Mouse (Mus musculus) left cerebral cortex, adult 11 months (tissue): Measurements from ENCODE around the gene Gpx6.

Experiments used
- DNase-seq: peaks from one replicate; pipeline ENCODE4 v3.0.0; 2022; ENCODE audit warnings: low spot score

The Gpx6 gene

DNA sequence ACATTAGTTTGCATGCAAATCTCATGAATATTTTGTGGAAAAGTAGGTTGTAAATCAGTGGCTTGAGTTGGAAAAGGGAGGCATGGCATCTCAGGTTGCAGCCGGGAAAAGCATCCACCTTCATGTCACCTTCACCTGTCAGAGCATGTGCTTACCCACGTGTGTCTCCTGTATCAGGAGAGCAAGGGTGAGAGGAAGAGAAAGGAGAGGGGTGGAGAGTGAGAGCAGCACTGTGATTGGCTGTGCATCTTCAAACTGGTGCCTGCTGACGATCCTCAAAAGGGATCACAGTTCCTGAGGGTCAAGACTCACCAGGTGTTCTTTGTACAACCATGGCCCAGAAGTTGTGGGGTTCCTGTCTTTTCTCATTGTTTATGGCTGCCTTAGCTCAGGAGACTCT is at the start of gene Gpx6:
Gene Gpx6 (plus strand): TSS at position 200 of the 400 bp plus-strand sequence.
- no peak for DNase-seq

DNA sequence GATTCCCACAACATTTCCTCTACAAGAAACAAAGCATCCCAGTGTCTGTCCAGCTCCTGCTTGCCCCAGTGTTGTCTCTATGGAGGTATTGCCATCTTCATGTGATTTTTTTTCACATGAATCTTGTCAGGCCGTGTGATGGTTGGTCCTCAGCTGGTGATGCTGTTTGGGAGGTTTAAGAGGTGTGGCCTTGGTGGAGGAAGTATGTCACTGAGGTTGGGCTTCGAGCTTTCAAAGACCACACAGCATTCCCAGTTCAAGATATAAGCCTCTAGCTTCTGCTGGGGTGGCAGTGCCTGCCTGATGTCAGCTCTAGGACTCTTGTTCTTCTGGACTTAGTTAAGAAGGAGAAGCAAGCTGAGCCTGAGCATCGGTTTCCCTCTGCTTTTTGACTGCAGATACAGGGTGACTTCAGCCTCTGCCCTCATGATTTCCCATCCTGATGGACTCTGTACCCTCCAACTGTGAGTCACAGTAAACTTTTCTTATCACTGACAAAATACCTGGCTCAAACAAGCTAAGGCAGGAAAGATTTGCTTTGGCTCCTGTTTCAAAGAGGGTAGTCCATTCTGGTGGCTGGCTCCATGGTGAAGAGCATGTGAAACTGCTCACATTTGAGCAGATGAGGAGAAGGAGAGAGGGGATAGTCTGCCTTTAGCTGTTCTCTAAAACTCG is 49.0 kb upstream of the Gpx6 start:
- DNase-seq, result no peak

DNA sequence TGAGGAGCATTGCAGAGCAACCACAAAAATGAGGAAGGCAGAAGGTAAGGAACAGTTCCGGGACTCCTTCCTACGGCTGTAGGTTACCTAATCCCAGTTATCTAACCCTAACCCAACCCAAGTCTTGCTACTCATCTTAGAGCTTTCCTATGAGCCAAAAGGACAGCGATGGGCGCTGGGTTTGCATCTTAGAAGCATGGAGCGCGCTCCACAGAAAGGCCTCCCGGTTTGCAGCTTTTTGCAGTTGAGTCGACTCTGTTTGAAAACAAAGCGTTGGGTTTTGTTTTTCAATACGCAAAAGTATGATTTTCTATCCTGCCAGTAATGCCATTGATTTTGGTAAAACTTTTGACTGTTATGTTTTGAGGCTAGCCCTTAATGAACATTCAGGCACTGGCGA is 48.0 kb upstream of the Gpx6 start:
- DNase-seq, result no peak

DNA sequence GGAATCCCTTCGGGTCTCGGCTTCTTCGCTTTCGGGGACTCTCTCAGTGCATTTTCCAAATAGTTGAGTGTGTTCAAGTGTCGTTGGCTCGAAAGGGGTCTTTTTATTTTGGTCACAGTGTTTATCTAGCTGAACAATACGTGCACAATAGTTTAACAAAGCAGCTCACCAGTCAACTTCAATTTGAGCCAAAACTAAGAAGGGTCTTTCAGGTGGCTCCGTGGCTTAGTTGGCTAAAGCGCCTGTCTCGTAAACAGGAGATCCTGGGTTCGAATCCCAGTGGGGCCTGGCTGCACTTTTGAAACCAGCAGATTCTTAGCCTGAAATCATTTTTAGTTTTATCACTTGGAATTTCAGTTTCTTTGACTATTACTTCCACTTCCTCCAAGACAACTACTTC is 47.6 kb upstream of the Gpx6 start:
- no peak for DNase-seq

DNA sequence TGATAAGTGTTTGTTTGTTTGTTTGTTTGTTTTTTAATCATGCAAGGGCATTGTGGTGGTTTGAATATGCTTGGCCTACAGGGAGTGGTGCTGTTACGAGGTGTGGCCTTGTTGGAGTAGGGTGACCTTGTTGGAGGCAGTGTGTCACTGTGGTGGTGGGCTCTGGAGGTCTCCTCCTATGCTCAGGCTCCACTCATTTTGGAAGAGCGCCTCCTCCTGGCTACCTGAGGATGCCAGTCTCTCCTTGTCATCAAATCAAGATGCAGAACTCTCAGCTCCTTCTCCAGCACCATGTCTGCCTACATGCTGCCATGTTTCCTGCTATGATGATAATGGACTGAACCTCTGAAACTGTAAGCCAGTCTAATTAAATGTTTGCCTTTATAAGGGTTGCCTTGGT is 46.2 kb upstream of the Gpx6 start:
- no peak for DNase-seq

DNA sequence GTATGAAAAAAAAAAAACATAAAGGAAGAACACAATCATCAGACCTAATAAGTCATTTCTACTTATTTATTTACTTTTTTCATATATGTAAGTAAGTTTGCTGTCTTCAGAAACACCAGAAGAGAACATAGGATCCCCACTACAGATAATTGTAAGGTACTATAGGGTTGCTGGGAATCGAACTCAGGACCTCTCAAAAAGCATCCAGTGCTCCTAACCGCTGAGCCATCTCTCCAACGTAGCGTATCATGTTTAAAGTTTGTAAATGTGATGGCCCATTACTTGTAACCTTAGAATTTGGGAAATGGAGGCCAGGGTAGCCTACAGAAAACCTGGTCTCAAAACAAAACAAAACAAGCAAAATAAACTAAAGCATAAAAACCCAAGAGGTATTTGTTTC is 44.4 kb upstream of the Gpx6 start:
- no peak for DNase-seq

DNA sequence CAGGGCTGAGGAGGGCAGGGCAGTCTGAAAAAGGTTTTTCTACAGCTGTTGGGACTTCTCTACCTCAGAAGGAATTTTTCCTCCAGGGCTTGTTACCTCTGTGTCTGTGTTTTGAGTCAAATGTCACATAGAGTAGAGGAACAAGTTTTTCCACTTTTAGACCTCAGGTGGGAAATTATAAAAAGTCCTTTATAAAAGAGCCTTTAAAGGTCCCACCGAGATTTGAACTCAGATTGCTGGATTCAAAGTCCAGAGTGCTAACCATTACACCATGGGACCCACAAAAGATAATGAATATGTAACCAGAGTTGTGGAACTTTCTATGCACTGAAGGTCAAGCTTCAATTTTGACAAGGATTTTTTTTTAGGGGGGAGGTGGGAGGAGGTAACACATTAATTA is 43.7 kb upstream of the Gpx6 start:
- no peak for DNase-seq

DNA sequence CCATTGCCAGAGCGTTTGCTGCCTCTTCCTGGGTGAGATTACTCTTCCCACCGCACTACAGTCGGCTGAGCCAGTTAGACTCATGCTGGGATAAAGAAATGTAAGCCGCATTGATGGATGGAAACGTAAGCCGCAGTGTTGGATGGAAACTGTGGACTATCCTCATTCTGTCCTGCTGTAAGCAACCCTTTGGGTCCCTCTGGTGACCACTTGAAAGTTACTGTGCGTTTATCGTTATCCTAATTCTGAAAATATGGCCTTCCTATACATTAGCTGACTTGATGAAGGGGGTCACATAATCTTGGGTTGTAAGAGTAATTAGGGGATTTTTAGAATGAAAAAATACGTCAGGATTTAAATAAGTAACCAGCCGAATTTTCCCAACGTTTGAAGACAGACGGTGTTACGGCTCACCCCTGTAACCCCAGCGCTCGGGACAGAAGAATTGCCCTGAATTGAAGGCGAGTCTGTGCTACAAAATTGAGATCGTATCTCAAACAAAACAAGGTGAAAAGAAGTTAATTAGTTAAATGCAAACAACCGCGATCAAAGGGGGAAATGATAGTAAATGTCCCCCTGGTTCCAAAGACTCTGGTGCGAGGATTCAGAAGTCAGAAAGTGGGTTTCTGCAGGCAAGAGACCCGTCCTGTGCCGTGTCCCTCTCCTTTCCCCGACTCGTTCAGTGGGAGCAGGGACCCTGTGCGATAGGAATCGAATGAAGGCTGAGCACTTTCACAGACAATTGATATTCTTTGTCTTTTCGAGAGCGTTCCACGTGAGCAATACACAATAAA is 36.7 kb upstream of the Gpx6 start:
- DNase-seq, result no peak

DNA sequence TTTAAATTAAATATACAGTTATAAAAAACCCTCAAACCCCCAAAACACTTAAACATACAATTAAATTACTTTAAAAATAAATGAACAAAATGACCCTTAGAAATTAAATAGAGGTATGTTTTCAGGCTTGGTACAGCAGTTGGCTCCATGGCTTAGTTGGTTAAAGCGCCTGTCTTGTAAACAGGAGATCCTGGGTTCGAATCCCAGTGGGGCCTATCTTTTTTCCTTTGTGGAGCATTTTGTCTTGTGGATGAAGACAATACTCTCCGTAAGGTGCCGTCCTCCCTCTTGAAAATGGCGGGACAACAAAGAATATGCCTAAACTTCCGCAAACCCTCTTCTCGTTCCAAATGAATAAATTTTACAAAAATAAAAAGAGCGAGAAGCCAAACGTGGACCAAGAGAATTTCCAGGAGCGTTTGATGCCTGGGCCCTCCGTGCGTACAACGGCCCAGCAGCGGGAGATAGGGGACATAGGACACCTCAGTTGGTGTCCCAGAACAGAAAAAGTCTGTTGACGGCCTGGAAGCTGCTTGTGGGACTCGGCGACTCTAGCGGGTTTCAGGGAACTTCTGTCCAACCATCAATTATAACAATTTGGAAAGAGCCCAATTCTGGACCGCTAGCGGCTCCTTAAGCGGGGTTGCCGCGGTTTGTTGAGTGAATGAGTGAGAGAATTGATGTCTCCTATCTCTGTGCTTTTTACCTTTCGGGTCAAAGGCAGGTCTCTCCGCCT is 35.9 kb upstream of the Gpx6 start:
- peak; percentile 82 for DNase-seq

DNA sequence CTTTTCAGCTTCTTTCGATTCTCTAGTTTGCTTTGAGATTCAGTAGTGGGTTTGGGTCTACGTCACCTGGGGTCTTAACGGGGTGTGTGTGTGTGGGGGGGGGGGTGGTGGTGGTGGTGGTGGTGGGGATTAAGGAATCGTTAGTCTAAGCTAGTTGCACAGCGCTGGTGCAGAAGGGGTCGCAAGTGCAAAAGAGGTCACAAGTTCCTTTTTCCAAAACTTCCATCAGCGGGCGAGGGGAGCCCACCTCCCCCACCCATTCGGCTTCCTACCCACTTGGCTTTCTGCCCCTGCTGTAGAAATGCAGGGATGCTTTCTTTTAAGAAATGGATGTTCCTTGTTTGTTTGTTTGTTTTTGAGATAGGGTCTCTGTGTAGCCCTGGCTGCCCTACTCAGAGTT is 35.4 kb upstream of the Gpx6 start:
- no peak for DNase-seq

DNA sequence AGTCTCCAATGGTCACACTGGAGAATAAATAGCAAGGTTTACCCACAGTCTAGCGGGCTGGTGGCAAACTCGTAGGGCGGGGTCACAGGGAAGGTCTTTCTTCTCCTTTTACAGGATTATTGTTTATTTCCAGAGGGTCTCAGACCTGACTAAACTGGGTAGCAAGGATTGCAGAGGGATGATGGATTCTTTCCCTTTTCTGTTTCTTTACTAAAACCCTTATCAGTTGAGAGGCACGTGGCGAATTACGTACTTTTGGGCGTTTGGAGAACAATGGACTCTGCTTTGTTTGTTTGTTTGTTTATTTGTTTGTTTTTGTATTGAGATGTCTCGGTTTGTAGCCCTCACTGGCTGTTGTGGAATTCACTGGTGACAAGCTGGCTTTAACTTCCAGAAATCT is 32.8 kb upstream of the Gpx6 start:
- no peak for DNase-seq

DNA sequence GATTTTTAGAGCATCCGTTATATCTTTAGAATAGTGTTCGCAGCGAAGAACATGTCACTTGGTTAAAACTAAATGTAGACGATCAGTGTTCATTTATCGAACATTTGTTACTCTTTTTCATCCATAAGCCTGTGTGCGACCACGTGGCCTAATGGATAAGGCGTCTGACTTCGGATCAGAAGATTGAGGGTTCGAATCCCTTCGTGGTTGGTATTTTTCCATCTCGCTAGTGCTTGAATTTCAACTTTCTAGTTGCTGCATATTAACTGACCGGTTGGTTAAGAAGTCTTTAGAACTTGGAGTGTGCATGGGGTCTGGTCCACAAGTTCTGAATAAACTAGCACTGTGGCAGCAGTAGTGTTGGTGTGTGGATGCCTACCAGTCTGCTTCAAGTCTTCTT is 32.4 kb upstream of the Gpx6 start:
- DNase-seq, result peak; percentile 77

DNA sequence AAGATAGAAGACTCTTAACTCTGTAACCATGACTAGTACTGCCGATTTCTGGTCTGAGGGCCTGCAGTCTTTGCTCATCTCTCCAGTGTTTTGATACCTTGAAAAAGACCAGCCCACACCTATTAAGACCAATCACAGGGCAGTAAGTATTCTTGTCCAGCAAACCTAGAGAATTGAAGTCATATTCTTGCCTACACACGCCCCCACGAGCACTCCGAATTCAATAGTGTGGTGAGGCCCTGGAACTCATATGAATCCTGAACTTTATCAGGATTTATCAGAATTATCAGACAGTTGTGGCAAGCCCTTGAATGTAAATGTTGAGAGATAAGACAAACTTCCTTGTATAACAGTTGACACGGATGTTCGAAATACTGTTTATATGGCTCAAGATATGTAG is 19.3 kb upstream of the Gpx6 start, which contains the start of gene Gpx5:
Gene Gpx5 (minus strand): TSS at position 101 of the 400 bp plus-strand sequence.
- no peak for DNase-seq

DNA sequence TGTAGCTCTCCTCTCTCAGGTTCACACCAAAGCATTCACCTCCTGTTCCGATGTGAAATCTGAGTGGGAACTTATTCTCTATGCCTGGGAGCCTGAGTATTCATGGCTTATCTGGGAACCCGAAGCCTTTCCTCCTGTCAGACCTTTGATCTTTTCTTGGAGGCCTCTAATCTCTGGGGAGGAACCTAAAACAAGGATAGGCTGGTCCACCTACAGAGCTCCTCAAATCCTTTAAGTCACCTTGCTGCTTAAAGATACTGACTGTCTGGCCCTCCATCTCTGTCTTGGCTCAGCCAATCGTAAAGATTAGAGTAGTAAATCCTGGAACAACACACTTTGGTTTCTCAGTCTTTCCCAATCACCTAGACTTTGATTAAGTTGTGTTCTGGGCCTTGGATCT is 13.4 kb upstream of the Gpx6 start:
- DNase-seq, result no peak

DNA sequence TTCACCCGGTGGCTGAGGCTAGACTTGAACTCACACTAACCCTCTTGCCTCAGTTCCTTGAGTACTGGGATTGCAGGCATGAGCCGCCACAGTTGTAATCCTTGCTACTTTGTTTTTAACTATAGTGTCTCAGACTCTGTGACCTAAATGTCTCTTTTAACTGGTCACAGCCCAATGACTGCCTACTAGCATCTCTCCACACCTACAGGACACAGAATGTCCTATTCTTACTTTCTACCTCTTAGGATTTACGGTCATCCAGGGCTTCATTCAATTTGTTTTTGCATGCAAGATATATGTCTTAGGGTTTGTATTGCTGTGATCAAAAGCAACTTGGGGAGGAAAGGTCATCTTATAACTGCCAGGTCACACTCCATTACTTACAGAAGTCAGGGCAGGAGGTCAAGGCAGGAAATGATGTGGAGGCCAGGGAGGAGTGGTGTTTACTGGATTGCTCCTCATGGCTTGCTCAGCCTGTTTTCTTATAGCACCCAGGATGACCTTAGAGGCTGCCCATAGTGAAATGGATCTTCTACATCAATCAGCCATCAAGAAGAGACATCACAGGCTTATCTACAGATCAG is 7.3 kb upstream of the Gpx6 start:
- no peak for DNase-seq

DNA sequence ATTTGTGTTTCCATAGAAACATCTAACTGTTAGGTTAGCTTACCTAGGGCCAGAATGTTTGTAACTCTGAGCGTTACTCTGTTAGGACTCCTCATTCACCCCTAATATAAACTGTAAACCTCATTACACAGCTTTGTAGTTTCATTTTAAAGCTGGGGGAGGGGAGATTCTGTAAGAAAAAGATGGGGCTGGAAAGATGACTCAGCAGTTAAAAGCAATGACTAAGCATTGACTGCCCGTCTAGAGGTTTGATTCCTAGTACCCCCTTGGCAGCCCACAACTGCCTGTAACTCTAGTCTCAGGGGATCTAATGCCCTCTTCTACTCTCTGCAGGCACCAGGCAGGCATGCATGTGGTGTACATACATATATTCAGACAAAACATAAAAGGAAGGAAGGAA is 2.1 kb upstream of the Gpx6 start:
- DNase-seq, result no peak

DNA sequence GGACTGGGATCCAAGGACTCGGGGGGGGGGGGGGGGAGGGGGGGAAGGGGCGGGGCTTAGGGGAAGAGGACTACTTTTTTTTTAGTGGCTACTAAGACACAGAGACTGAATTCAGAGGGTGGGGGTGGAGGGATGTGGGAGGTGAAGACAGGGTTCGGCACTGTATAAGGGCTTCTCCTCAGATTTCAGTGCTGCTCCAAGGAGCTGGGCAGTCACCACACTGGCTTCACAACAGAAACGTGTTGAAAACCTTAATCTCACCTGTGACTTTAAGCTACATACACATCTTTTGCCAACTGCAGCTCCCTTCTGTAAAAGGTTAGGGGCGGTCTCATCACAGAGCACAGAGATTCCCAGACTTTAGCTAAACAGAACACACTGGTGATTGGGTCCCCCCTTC is 929 bp downstream of the Gpx6 start:
- DNase-seq, result no peak

DNA sequence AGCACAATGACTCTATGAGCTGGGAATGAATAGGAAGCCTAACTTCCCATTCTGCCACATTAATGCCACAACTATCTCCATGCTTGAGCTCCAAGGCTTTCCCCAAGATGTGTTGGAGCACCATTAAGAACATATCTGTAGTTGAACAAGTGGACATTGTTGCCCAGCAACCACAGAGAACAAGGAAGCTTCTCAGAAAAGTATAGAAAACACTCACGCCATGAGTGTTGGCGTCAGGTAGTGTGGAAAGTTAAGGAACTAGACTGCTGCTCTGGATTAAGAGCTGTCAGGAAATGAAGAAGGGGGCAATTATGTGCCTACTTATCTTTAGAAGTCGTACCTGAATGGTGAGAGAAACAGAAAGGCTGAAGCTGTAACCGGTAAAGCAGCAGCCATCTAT is 2.0 kb downstream of the Gpx6 start:
- no peak for DNase-seq

DNA sequence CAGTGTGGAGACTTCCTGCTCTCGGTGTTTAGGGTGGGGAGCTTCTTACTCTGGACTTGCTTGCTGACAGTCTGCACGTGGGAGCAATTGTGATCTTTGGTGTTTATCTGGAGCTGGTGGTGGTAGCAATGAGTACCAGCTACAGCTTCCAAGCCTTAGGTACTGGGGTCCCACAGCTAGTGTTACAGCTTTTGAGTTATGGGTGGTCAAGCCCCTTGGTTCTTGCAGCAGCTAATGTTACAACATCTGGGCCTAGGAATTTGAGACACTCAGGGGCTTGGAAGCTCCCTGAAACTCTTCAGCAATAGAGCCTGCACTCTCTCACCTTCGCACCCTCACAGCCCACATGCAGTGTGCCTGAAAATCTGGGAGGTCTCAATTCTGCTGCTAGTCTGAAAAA is 8.3 kb downstream of the Gpx6 start:
- no peak for DNase-seq

DNA sequence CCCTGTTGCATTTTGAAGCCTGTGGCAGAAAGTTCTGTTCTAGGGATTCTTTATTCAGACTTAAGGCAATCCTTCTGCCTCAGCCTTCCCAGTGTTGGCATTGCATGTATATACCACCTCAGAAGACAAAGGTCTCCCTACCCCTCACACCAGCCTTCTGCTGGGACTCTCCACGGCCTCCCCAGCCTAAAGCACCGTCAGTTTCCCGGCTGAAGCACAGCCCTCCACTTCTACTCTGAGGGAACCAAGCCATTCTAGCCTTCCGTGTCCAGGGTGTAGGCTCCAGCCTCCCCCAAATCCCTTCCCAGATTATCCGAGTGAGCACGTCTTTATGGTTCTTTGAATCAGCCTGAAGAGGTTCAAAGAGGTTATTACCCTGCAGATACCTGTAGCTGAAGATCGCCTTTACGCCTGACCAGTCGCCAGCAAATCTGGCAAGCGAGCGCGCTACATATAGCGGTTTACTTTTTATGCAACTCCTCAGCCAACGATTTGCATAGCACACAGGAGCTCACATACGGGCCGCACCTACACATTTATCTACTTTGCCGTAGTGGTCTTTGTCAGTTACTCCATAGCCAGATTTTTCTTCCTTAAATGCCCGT is 10.1 kb downstream of the Gpx6 start:
- DNase-seq, result no peak

DNA sequence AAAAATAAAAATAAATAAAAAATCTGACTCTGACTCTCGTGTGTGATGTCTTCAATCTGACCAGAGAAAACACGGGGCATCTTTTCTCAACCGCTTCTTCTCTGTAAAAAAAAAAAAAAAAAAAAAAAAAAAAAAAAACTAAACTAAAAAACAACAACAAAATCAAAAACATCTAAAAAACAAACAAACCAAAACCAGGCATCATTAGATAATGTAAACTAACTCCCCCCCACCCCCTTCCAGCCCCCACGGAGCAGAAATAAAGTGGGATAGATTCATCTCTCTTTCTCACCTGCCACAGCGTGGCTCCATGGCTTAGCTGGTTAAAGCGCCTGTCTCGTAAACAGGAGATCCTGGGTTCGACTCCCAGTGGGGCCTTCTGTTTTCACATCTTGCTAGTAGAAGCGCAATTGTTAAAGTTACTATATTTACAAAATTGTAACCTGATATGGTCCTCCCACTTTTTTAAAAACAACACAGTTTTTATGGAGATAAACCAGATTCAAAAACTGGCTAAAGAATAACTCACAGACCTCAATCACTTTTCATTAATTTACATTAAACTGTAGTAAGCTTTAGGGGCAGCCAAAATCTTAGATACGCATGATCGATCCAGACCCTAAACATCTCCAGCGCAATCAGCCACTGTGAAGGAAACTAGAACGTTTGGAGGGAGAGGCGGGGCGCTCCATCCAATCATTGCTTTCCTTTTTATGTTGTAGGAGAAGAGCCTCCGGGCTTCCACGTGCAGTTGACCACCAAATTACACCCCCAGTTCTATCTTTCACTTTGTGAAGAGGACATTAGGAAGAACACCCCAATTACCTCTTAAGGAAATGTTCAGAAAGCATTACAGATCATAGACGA is 10.8 kb downstream of the Gpx6 start:
- no peak for DNase-seq
